Mouse (Mus musculus) embryo, embryonic 9.5 days (tissue): Measurements from ENCODE around the gene Shkbp1.
A peak's percentile ranks its signal among the peaks of the same experiment; 100 is the strongest.

Experiments used
- DNase-seq: peaks from one replicate; pipeline ENCODE4 v3.0.0-alpha.2; 2017; ENCODE audit errors: extremely low spot score

Gene Shkbp1

GRCm38 (mm10) chr7:27366082-27366844 is 10.4 kb upstream of the Shkbp1 start:
- no peak for DNase-seq

- no peak for DNase-seq
Observed at GRCm38 (mm10) chr7:27364379-27364778, 8.6 kb upstream of the Shkbp1 start.

GRCm38 (mm10) chr7:27361283-27361946 is 5.6 kb upstream of the Shkbp1 start:
- DNase-seq, result peak; percentile 98

GRCm38 (mm10) chr7:27360749-27361148 is 4.9 kb upstream of the Shkbp1 start:
- DNase-seq, result no peak

GRCm38 (mm10) chr7:27359706-27360358 is 4.0 kb upstream of the Shkbp1 start:
- no peak for DNase-seq

GRCm38 (mm10) chr7:27359162-27359561 is 3.3 kb upstream of the Shkbp1 start:
- no peak for DNase-seq

- DNase-seq, result no peak
Observed at GRCm38 (mm10) chr7:27357595-27357978, 1.8 kb upstream of the Shkbp1 start.

- no peak for DNase-seq
Observed at GRCm38 (mm10) chr7:27356861-27357594, 1.2 kb upstream of the Shkbp1 start, which contains the start of gene Gm20479. Gene Gm20479 (minus strand): TSS chr7:27357419.

GRCm38 (mm10) chr7:27356248-27356647 is 429 bp upstream of the Shkbp1 start:
- no peak for DNase-seq

- no peak for DNase-seq
Observed at GRCm38 (mm10) chr7:27355261-27355660, 558 bp downstream of the Shkbp1 start.

GRCm38 (mm10) chr7:27354783-27355182 is 1.0 kb downstream of the Shkbp1 start:
- DNase-seq, result no peak

GRCm38 (mm10) chr7:27354144-27354543 is 1.7 kb downstream of the Shkbp1 start:
- no peak for DNase-seq

- no peak for DNase-seq
Observed at GRCm38 (mm10) chr7:27345444-27345843, 10.4 kb downstream of the Shkbp1 start.

GRCm38 (mm10) chr7:27342595-27342994 is 13.2 kb downstream of the Shkbp1 start:
- DNase-seq, result no peak

- no peak for DNase-seq
Observed at GRCm38 (mm10) chr7:27339519-27339918, 16.3 kb downstream of the Shkbp1 start.

GRCm38 (mm10) chr7:27339114-27339513 is 16.7 kb downstream of the Shkbp1 start:
- DNase-seq, result no peak

- DNase-seq, result peak; percentile 80
Observed at GRCm38 (mm10) chr7:27337175-27337853, 18.5 kb downstream of the Shkbp1 start, which contains the start of gene Ltbp4. Gene Ltbp4 (minus strand): TSS chr7:27337692.

GRCm38 (mm10) chr7:27335928-27336823 is 19.6 kb downstream of the Shkbp1 start:
- DNase-seq, result peak; percentile 88

GRCm38 (mm10) chr7:27335011-27335720 is 20.7 kb downstream of the Shkbp1 start:
- no peak for DNase-seq
